Mouse (Mus musculus) left cerebral cortex, adult 11 months (tissue): ENCODE results near the gene Gm28047.

Experiments used
- DNase-seq: peaks from one replicate; pipeline ENCODE4 v3.0.0; 2022; ENCODE audit warnings: low spot score

Gene Gm28047

GRCm38 (mm10) chr15:102499370-102499769, 125.5 kb downstream of the Gm28047 start:
- no peak for DNase-seq

- no peak for DNase-seq
Measured at GRCm38 (mm10) chr15:102498322-102498721, 126.5 kb downstream of the Gm28047 start.

- no peak for DNase-seq
Measured at GRCm38 (mm10) chr15:102487664-102488063, 137.2 kb downstream of the Gm28047 start.

- DNase-seq, result no peak
Measured at GRCm38 (mm10) chr15:102485853-102486252, 139.0 kb downstream of the Gm28047 start.

- no peak for DNase-seq
Measured at GRCm38 (mm10) chr15:102483136-102483535, 141.7 kb downstream of the Gm28047 start.

GRCm38 (mm10) chr15:102474520-102474919, 150.3 kb downstream of the Gm28047 start:
- no peak for DNase-seq
